Mouse (Mus musculus): ENCODE data around the gene Mrps7. TPM values are rescaled to one million over a fixed set of nuclear protein-coding genes. Genes with fewer than 3 reads are reported as not detected.
"Not testable (repeated sequence)": the region's sequence is repeated elsewhere in the genome, so short reads cannot be mapped to it uniquely, and the experiment has no call there.

The Mrps7 gene
- total RNA-seq, 2 experiments from 2014 or later, result 50.2 to 54.2 TPM

GRCm38 (mm10) chr11:115645498-115645897 is 41.8 kb downstream of the Mrps7 start:
- not testable (repeated sequence) for DNase-seq (ENCODE audit: low spot score in 2 of 2)

GRCm38 (mm10) chr11:115646439-115646838 is 42.7 kb downstream of the Mrps7 start:
- no peak for DNase-seq (ENCODE audit: low spot score in 2 of 2)

GRCm38 (mm10) chr11:115647459-115647858 is 43.7 kb downstream of the Mrps7 start:
- peak; percentile 58 to 68 for DNase-seq (ENCODE audit: low spot score in 2 of 2)

GRCm38 (mm10) chr11:115649706-115650105 is 46.0 kb downstream of the Mrps7 start:
- DNase-seq (ENCODE audit: low spot score in 2 of 2), result peak in 1 of 2 experiments; percentile 35

- DNase-seq (ENCODE audit: low spot score in 2 of 2), result no peak
These were observed 48.0 kb downstream of the Mrps7 start for GRCm38 (mm10) chr11:115651680-115652079.

GRCm38 (mm10) chr11:115653194-115653593 is 49.5 kb downstream of the Mrps7 start:
- DNase-seq (ENCODE audit: low spot score in 2 of 2), result no peak

GRCm38 (mm10) chr11:115654128-115654527 is 50.4 kb downstream of the Mrps7 start:
- DNase-seq (ENCODE audit: low spot score in 2 of 2), result no peak

Other genes starting within 250 kb of the Mrps7 start
- gene Hid1, start 236.2 kb upstream of the Mrps7 start, total RNA-seq (2021), result 10 to 100 TPM; 78.0 to 79.3 TPM
- 10 to 100 TPM; 18.4 to 19.1 TPM for gene Cdr2l, start 222.0 kb upstream of the Mrps7 start, total RNA-seq (2021)
- 10 to 100 TPM; 86.3 to 96.3 TPM for gene Mrpl58, start 200.2 kb upstream of the Mrps7 start, total RNA-seq (2021)
- gene Atp5h, start 184.0 kb upstream of the Mrps7 start, total RNA-seq (2021), result 100 to 1,000 TPM; 406 to 440 TPM
- gene Kctd2, start 183.8 kb upstream of the Mrps7 start, total RNA-seq (2021), result 10 to 100 TPM; 57.6 to 66.7 TPM
- under 1 TPM in 1 of 2 experiments, not detected in 1; 0.18 TPM for gene Trim80, start 163.4 kb upstream of the Mrps7 start, total RNA-seq (2021)
- gene Slc16a5, start 141.5 kb upstream of the Mrps7 start, total RNA-seq (2021), result not detected
- gene Armc7, start 128.3 kb upstream of the Mrps7 start, total RNA-seq (2021), result 10 to 100 TPM; 10.3 to 11.1 TPM
- 10 to 100 TPM; 79.9 to 81.3 TPM for gene Nt5c, start 112.1 kb upstream of the Mrps7 start, total RNA-seq (2021)
- 100 to 1,000 TPM; 315 to 332 TPM for gene Jpt1, start 89.5 kb upstream of the Mrps7 start, total RNA-seq (2021)
- 100 to 1,000 TPM; 407 to 415 TPM for gene Sumo2, start 67.6 kb upstream of the Mrps7 start, total RNA-seq (2021)
- 10 to 100 TPM; 48.9 to 56.3 TPM for gene Nup85, start 39.5 kb upstream of the Mrps7 start, total RNA-seq (2021)
- 10 to 100 TPM; 48.1 to 49.1 TPM for gene Gga3, start 126 bp downstream of the Mrps7 start, total RNA-seq (2021)
- gene Mif4gd, start 9.0 kb downstream of the Mrps7 start, total RNA-seq (2021), result 10 to 100 TPM; 19.4 to 19.7 TPM
- gene Slc25a19, start 24.4 kb downstream of the Mrps7 start, total RNA-seq (2021), result 10 to 100 TPM; 52.2 to 59.5 TPM
- 100 to 1,000 TPM; 160 to 186 TPM for gene Grb2, start 104.7 kb downstream of the Mrps7 start, total RNA-seq (2021)
- 10 to 100 TPM; 33.4 to 38.2 TPM for gene Tmem94, start 161.5 kb downstream of the Mrps7 start, total RNA-seq (2021)
- gene Caskin2, start 209.7 kb downstream of the Mrps7 start, total RNA-seq (2021), result 10 to 100 TPM; 20.5 to 21.6 TPM
- 10 to 100 TPM; 16.1 to 22.3 TPM for gene Tsen54, start 210.8 kb downstream of the Mrps7 start, total RNA-seq (2021)
- 1 to 10 TPM in 1 of 2 experiments, under 1 TPM in 1; 0.73 to 1.0 TPM for gene Llgl2, start 220.1 kb downstream of the Mrps7 start, total RNA-seq (2021)